Mouse (Mus musculus) common myeloid progenitor, adult 5-6 weeks (primary cell): ENCODE measurements around the gene Htr3a. TPM values are rescaled to one million over a fixed set of nuclear protein-coding genes. Genes with fewer than 3 reads are reported as not detected.

Experiments used
- ATAC-seq: replicated peaks from 2 replicates; pipeline ENCODE4 v1.8.0; 2016; ENCODE audit warnings: low read depth, mild to moderate bottlenecking, moderate TSS enrichment, inconsistent platforms; ENCODE audit not compliant: poor library complexity, severe bottlenecking
- total RNA-seq: library from RNA; stranded (forward); fragments of 200-1000, 187-1606 nt; gene quantifications from 2 replicates; pipeline ENCODE4 v1.2.3, GENCODE M21; 2017

Htr3a gene
- total RNA-seq, 1 experiment from 2014 or later: not detected

GRCm38 (mm10) chr9:48856240-48856639 lies 54.7 kb downstream of the Htr3a start:
- ATAC-seq: no peak

- ATAC-seq: no peak
Measured at GRCm38 (mm10) chr9:48849531-48849930, 61.4 kb downstream of the Htr3a start.

Other genes with a start within 250 kb of the Htr3a start
- gene Zbtb16, start 74.9 kb downstream of the Htr3a start, total RNA-seq: 5.5 and 7.3 TPM in 2 replicates
- not detected in 2 replicates for gene Htr3b, start 53.9 kb upstream of the Htr3a start, total RNA-seq
- 10.3 and 17.2 TPM in 2 replicates for gene Usp28, start 74.3 kb upstream of the Htr3a start, total RNA-seq
- 26.9 and 33.4 TPM in 2 replicates for gene Zw10, start 144.5 kb upstream of the Htr3a start, total RNA-seq
- not detected in 2 replicates for gene Tmprss5, start 170.2 kb upstream of the Htr3a start, total RNA-seq